Mouse (Mus musculus) bone marrow, adult 2 months (tissue): ENCODE measurements around the gene Slc51b.

Source experiments
- CTCF ChIP-seq: fragments of 200-500 bp; IDR thresholded peaks from 2 replicates; pipeline ENCODE4 v1.5.1; 2011; ENCODE audit warnings: low read length, control low read depth; ENCODE audit not compliant: control insufficient read depth, insufficient read depth
- POLR2A ChIP-seq: fragments of 200-500 bp; IDR thresholded peaks from 2 replicates; pipeline ENCODE4 v1.6.1; 2011; ENCODE audit warnings: low read depth, mild to moderate bottlenecking, control low read depth, low read length, borderline replicate concordance; ENCODE audit not compliant: control insufficient read depth

DNA sequence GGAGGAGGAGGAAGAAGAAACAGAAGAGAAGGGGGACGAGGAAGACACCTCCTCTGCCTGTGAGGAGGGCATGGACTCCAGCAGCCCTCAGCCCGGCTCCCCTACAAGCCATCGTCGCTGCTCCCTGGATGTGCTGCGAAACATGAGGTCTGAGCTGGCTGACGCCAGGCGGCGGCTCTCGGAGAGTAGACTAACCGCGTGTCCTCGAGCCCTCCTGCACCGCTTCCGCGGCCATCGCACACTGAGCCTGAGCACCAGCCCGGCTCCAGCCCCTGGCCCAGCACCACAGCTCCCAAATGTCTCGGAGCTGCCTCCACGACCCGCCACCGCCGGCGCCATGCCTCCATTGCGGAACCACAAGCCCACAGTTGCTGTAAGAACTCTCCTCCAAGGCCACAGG is 51.0 kb downstream of the Slc51b start:
- TF ChIP-seq POLR2A = no peak
- TF ChIP-seq CTCF = no peak
